Mouse (Mus musculus) C2C12 (cell line): ENCODE measurements at regions not wholly inside any gene's neighbourhood (a gene's known extent, or its start where the extent isn't known, plus 50 kb on each side); places are given as distances from the start of the nearest gene placed in this dataset.

Source experiments
- CEBPB ChIP-seq: IDR thresholded peaks from one replicate; pipeline ENCODE4 v1.6.1; 2011; ENCODE audit warnings: low read depth, mild to moderate bottlenecking, control low read depth, moderate library complexity
- CTCF ChIP-seq: IDR thresholded peaks from one replicate; pipeline ENCODE4 v1.5.1; 2011; ENCODE audit not compliant: control insufficient read depth, insufficient read depth, insufficient read length
- FOSL1 ChIP-seq: IDR thresholded peaks from one replicate; pipeline ENCODE4 v1.8.0; 2011; ENCODE audit warnings: mild to moderate bottlenecking, low read length; ENCODE audit not compliant: poor library complexity, insufficient read depth, severe bottlenecking
- MAX ChIP-seq: IDR thresholded peaks from one replicate; pipeline ENCODE4 v1.6.1; 2011; ENCODE audit warnings: mild to moderate bottlenecking, control low read depth
- MYOD1 ChIP-seq: IDR thresholded peaks from one replicate; pipeline ENCODE4 v1.6.1; 2011; ENCODE audit warnings: low read depth; ENCODE audit not compliant: control insufficient read depth, insufficient read length
- MYOG ChIP-seq: IDR thresholded peaks from one replicate; pipeline ENCODE4 v1.6.1; 2011; ENCODE audit not compliant: control insufficient read depth, insufficient read length; ENCODE audit errors: extremely low read depth
- USF1 ChIP-seq: IDR thresholded peaks from one replicate; pipeline ENCODE4 v1.6.1; 2011; ENCODE audit warnings: low read depth, mild to moderate bottlenecking, control low read depth, moderate library complexity

GRCm38 (mm10) chr2:72785365-72786043, 194.7 kb downstream of the Sp3 start:
- no peak for TF ChIP-seq CTCF
- no peak for TF ChIP-seq USF1
- no peak for TF ChIP-seq CEBPB
- no peak for TF ChIP-seq MAX
- no peak for TF ChIP-seq MYOD1
- TF ChIP-seq MYOG: no peak
- TF ChIP-seq FOSL1: no peak
